In the genomic region with DNA sequence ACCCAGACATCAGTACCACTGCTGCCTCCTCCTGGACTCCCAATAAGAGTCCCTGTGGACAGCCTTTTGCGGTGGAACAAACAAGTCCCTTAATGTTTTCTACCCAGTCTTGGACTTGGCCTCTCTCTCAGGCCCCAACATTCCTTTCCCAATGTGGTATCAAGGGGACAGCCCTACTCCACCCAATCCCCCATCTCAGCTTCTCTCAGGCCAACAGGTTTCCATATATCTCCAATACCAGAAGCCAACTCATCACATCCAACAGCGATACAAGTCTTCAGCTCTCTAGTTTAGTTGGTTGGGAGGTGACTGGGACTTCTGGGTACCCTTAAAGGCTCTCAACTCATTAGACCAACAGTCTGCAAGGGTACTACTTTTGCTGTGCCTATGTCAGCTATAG, we compare ENCODE assay signal across 10 mouse cellular contexts. TPM values are rescaled to one million over a fixed set of nuclear protein-coding genes. Genes with fewer than 3 reads are reported as not detected.
DNase-seq lines count a peak whose midpoint lies in the region; ATAC-seq and TF ChIP-seq lines count a peak whose summit lies in the region.
"Had no signal": no experiment of that assay in that cellular context is flagged by ENCODE, and none has a peak within 500 bp of the region (broad histone marks: within the 10 kb centered on the region; RNA-seq: fewer than 3 reads in every experiment).

No protein-coding gene starts in this region.

- TF ChIP-seq CTCF in gastrocnemius, adult 2 months (IDR thresholded peaks at IDR 0.05) = no peak
- TF ChIP-seq CTCF in bone marrow macrophage, adult 2 months (IDR thresholded peaks at IDR 0.05; ENCODE audit: low read depth, low read length) = no peak
- no peak for TF ChIP-seq CTCF in liver, postnatal 0 days (IDR thresholded peaks at IDR 0.05; ENCODE audit: low read depth)

- no peak for TF ChIP-seq POLR2A in bone marrow macrophage, adult 2 months (IDR thresholded peaks at IDR 0.05; ENCODE audit: borderline replicate concordance, low read depth, low read length)

- no peak for ATAC-seq in liver, postnatal 0 days

- TF ChIP-seq EP300 in liver, postnatal 0 days (IDR thresholded peaks at IDR 0.05; ENCODE audit: low read depth) = no peak

- H3K4me2 ChIP-seq in liver, postnatal 0 days (ENCODE audit: low read depth, low read length) = peak overlapping the region; percentile 90

- no peaks in the 10 kb centered on the region for H3K36me3 ChIP-seq in hindbrain, embryonic 10.5 days
- no peaks in the 10 kb centered on the region for H3K36me3 ChIP-seq in liver, postnatal 0 days (replicated peaks; ENCODE audit: insufficient read depth, low read length)

- intact Hi-C loops in gastrocnemius, adult 2 months (cut with DNase I) = loop anchor here (5.0 to 10.0 kb wide), 3 partner anchors 156 to 569 kb away; a partner anchor contains a TSS

- H3K4me3 ChIP-seq in gastrocnemius, adult 2 months = peak overlapping the region; percentile 91
- H3K4me3 ChIP-seq in bone marrow macrophage, adult 2 months (ENCODE audit: insufficient read depth, low read length) = peak overlapping the region; percentile 93; the same call in 1 of the 2 replicates
- H3K4me3 ChIP-seq in hindbrain, embryonic 10.5 days = peak overlapping the region; percentile 68
- H3K4me3 ChIP-seq in liver, postnatal 0 days (ENCODE audit: low read depth, low read length) = 0 out of 2 replicates have a peak overlapping the region, but pooled peaks have one; percentile 77

- peaks cover 5% of the 10 kb centered on the region for H3K4me1 ChIP-seq in bone marrow macrophage, adult 2 months (ENCODE audit: control insufficient read depth, insufficient read depth, low read length)
- H3K4me1 ChIP-seq in hindbrain, embryonic 10.5 days (replicated peaks) = peaks cover 10% of the 10 kb centered on the region
- H3K4me1 ChIP-seq in liver, postnatal 0 days (ENCODE audit: insufficient read depth) = peaks cover 12% of the 10 kb centered on the region

- no peak for DNase-seq in gastrocnemius, adult 2 months
- no peak for DNase-seq in gastrocnemius, postnatal 4 days (ENCODE audit: low spot score in 2 of 2)
- DNase-seq in hindbrain, embryonic 10.5 days (ENCODE audit: low spot score) = no peak
- no peak for DNase-seq in liver, postnatal 0 days
- DNase-seq in adrenal gland, adult 2 months = no peak
- DNase-seq in urinary bladder, postnatal 36 days (ENCODE audit: low spot score in 2 of 2) = no peak
- DNase-seq in thymus, postnatal 25 days = no peak

- H3K9ac ChIP-seq in liver, postnatal 0 days (replicated peaks) = no peak overlapping the region

- WGBS in hindbrain, embryonic 10.5 days = 87% methylated on average over 2 of the region's 2 CpGs
- WGBS in liver, postnatal 0 days (ENCODE audit: insufficient replicate concordance) = 92% methylated on average over 2 of the region's 2 CpGs

- no peaks in the 10 kb centered on the region for H3K9me3 ChIP-seq in hindbrain, embryonic 10.5 days
- H3K9me3 ChIP-seq in liver, postnatal 0 days (ENCODE audit: low read length) = no peaks in the 10 kb centered on the region

- H3K27ac ChIP-seq in gastrocnemius, adult 2 months = peak overlapping the region; percentile 94
- H3K27ac ChIP-seq in bone marrow macrophage, adult 2 months (ENCODE audit: insufficient read depth, low read depth, low read length) = no peak overlapping the region
- peak overlapping the region; percentile 95 for H3K27ac ChIP-seq in hindbrain, embryonic 10.5 days
- no peak overlapping the region for H3K27ac ChIP-seq in liver, postnatal 0 days (ENCODE audit: low read depth)

- H3K27me3 ChIP-seq in hindbrain, embryonic 10.5 days (ENCODE audit: insufficient read depth, poor library complexity, severe bottlenecking) = no peaks in the 10 kb centered on the region
- H3K27me3 ChIP-seq in liver, postnatal 0 days (ENCODE audit: insufficient read depth, low read length) = no peaks in the 10 kb centered on the region

RNA-seq across cellular contexts. Expression of a gene that starts 1.1 kb away (rescaled TPM):
- under 1 TPM; 0.51 to 0.92 TPM for total RNA-seq in gastrocnemius, adult 2 months (2021)
- total RNA-seq in gastrocnemius, postnatal 4 days (2021) = 1 to 10 TPM; 1.6 to 1.8 TPM
- 1.2 and 1.5 TPM in 2 replicates for polyA plus RNA-seq in bone marrow macrophage, adult 2 months (2012; ENCODE audit: insufficient read depth, insufficient read length, missing spikeins)
- 2.8 and 4.4 TPM in 2 replicates for polyA plus RNA-seq in hindbrain, embryonic 10.5 days (2016; fragmentation: Nextera tagmentation; extraction: Ambion mirVana)
- 0.26 and 0.29 TPM in 2 replicates for polyA plus RNA-seq in liver, postnatal 0 days (2015; fragmentation: Nextera tagmentation; extraction: Ambion mirVana)
- 1 to 10 TPM; 1.7 to 2.3 TPM for total RNA-seq in adrenal gland, adult 2 months (2021)
- polyA plus RNA-seq in adrenal gland, adult 2 months (2012; rRNA removed) = 8.0 and 9.6 TPM in 2 replicates

RNA-seq across cellular contexts. Expression of a gene that starts 15.4 kb away (rescaled TPM):
- total RNA-seq in gastrocnemius, adult 2 months (2021) = 100 to 1,000 TPM; 136 to 146 TPM
- 100 to 1,000 TPM; 163 to 175 TPM for total RNA-seq in gastrocnemius, postnatal 4 days (2021)
- 171 and 193 TPM in 2 replicates for polyA plus RNA-seq in bone marrow macrophage, adult 2 months (2012; ENCODE audit: insufficient read depth, insufficient read length, missing spikeins)
- 126 and 157 TPM in 2 replicates for polyA plus RNA-seq in hindbrain, embryonic 10.5 days (2016; fragmentation: Nextera tagmentation; extraction: Ambion mirVana)
- polyA plus RNA-seq in liver, postnatal 0 days (2015; fragmentation: Nextera tagmentation; extraction: Ambion mirVana) = 53.8 and 59.8 TPM in 2 replicates
- 100 to 1,000 TPM; 196 to 219 TPM for total RNA-seq in adrenal gland, adult 2 months (2021)
- polyA plus RNA-seq in adrenal gland, adult 2 months (2012; rRNA removed) = 98.5 and 122 TPM in 2 replicates

RNA-seq across cellular contexts. Expression of a gene that starts 18.9 kb away (rescaled TPM):
- total RNA-seq in gastrocnemius, adult 2 months (2021) = 100 to 1,000 TPM in 1 of 2 experiments, 10 to 100 TPM in 1; 76.2 to 106 TPM
- 100 to 1,000 TPM; 135 to 143 TPM for total RNA-seq in gastrocnemius, postnatal 4 days (2021)
- 161 and 167 TPM in 2 replicates for polyA plus RNA-seq in bone marrow macrophage, adult 2 months (2012; ENCODE audit: insufficient read depth, insufficient read length, missing spikeins)
- polyA plus RNA-seq in hindbrain, embryonic 10.5 days (2016; fragmentation: Nextera tagmentation; extraction: Ambion mirVana) = 113 and 144 TPM in 2 replicates
- 132 TPM in 2 replicates for polyA plus RNA-seq in liver, postnatal 0 days (2015; fragmentation: Nextera tagmentation; extraction: Ambion mirVana)
- total RNA-seq in adrenal gland, adult 2 months (2021) = 100 to 1,000 TPM; 212 to 215 TPM
- 37.2 and 41.9 TPM in 2 replicates for polyA plus RNA-seq in adrenal gland, adult 2 months (2012; rRNA removed)

RNA-seq across cellular contexts. Expression of a gene that starts 41.5 kb away (rescaled TPM):
- not detected for total RNA-seq in gastrocnemius, adult 2 months (2021)
- total RNA-seq in gastrocnemius, postnatal 4 days (2021) = not detected
- polyA plus RNA-seq in bone marrow macrophage, adult 2 months (2012; ENCODE audit: insufficient read depth, insufficient read length, missing spikeins) = not detected in 2 replicates
- polyA plus RNA-seq in hindbrain, embryonic 10.5 days (2016; fragmentation: Nextera tagmentation; extraction: Ambion mirVana) = not detected in 2 replicates
- not detected in 2 replicates for polyA plus RNA-seq in liver, postnatal 0 days (2015; fragmentation: Nextera tagmentation; extraction: Ambion mirVana)
- not detected for total RNA-seq in adrenal gland, adult 2 months (2021)
- not detected in 2 replicates for polyA plus RNA-seq in adrenal gland, adult 2 months (2012; rRNA removed)
- total RNA-seq: gastrocnemius, postnatal 36 days; megakaryocyte-erythroid progenitor cell, adult 5-6 weeks had no signal

RNA-seq across cellular contexts. Expression of a gene that starts 43.7 kb away (rescaled TPM):
- 1 to 10 TPM; 3.3 to 4.4 TPM for total RNA-seq in gastrocnemius, adult 2 months (2021)
- total RNA-seq in gastrocnemius, postnatal 4 days (2021) = 10 to 100 TPM; 10.4 to 13.5 TPM
- 15.6 and 17.3 TPM in 2 replicates for polyA plus RNA-seq in bone marrow macrophage, adult 2 months (2012; ENCODE audit: insufficient read depth, insufficient read length, missing spikeins)
- polyA plus RNA-seq in hindbrain, embryonic 10.5 days (2016; fragmentation: Nextera tagmentation; extraction: Ambion mirVana) = 31.3 and 34.4 TPM in 2 replicates
- polyA plus RNA-seq in liver, postnatal 0 days (2015; fragmentation: Nextera tagmentation; extraction: Ambion mirVana) = 5.6 and 7.2 TPM in 2 replicates
- total RNA-seq in adrenal gland, adult 2 months (2021) = 10 to 100 TPM; 10.7 to 15.5 TPM
- 53.7 and 59.9 TPM in 2 replicates for polyA plus RNA-seq in adrenal gland, adult 2 months (2012; rRNA removed)

Comparison
In these comparisons a context has a peak if more than half of its experiments do, and no peak if none do; other contexts are left out.
1. H3K27ac ChIP-seq: peak in gastrocnemius, adult 2 months (single experiment) and hindbrain, embryonic 10.5 days (single experiment); none in bone marrow macrophage, adult 2 months (single experiment) and liver, postnatal 0 days (single experiment).
2. Peak in every context shown above with its lines, with median percentiles within 50 percentile points of each other: H3K4me3 ChIP-seq.